Mouse (Mus musculus): Measurements from ENCODE around the gene Adprhl2. TPM values are rescaled to one million over a fixed set of nuclear protein-coding genes. Genes with fewer than 3 reads are reported as not detected.

The Adprhl2 gene
- polyA plus RNA-seq, 1 experiment from 2014 or later, result 86.1 TPM

GRCm38 (mm10) chr4:126306058-126306457 lies 15.4 kb downstream of the Adprhl2 start:
- Histone ChIP-seq H3K4me1 (replicated peaks) (peaks cover 19% of the 10 kb centered on the region), H3K4me2 (no peak overlapping the region), H3K27ac (replicated peaks) (no peak overlapping the region), H3K4me3 (no peak overlapping the region), H3K9ac (no peak overlapping the region), H3K9me3 (no peaks in the 10 kb centered on the region), H3K36me3 (no peaks in the 10 kb centered on the region), H3K27me3 (peaks cover 29% of the 10 kb centered on the region)
- no peak for ATAC-seq (ENCODE audit: low FRiP score, low read depth)
- WGBS, result 91% methylated on average over 6 of the region's 6 CpGs

DNA sequence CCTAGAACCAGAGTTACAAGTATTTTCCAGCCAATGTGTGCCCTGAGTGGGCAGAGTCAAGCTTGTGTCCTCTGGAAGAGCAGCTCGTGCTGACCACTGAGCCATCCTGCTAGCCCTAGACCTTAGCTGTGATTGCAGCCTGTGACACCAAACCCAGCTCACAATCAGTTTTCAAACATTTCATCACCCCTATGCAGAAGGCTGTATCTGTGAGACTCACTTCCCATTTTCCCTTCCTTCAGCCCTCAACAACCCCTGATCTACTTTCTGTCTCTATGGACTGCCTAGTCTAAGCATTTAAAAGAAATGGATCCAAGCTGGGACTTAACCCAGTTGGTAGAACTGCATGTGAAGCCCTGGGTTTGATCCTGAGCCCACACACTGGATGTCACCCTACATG lies 16.1 kb downstream of the Adprhl2 start:
- peaks cover 36% of the 10 kb centered on the region for H3K27me3 ChIP-seq
- 94% methylated on average over 1 of the region's 1 CpGs for WGBS

GRCm38 (mm10) chr4:126303877-126304276 lies 17.6 kb downstream of the Adprhl2 start:
- no peak overlapping the region for H3K4me3 ChIP-seq
- H3K9ac ChIP-seq, result no peak overlapping the region
- H3K4me1 ChIP-seq (replicated peaks), result peaks cover 17% of the 10 kb centered on the region
- H3K9me3 ChIP-seq, result no peaks in the 10 kb centered on the region
- H3K27ac ChIP-seq (replicated peaks), result no peak overlapping the region
- ATAC-seq (ENCODE audit: low FRiP score, low read depth), result no peak
- H3K36me3 ChIP-seq, result no peaks in the 10 kb centered on the region
- WGBS, result 57% methylated on average over 4 of the region's 4 CpGs
- peaks cover 51% of the 10 kb centered on the region for H3K27me3 ChIP-seq
- H3K4me2 ChIP-seq, result no peak overlapping the region

More for the DNA sequence above, 16.1 kb downstream of the Adprhl2 start:
- no peak for ATAC-seq (ENCODE audit: low FRiP score, low read depth)
- no peak overlapping the region for H3K4me3 ChIP-seq
- no peak overlapping the region for H3K9ac ChIP-seq
- no peaks in the 10 kb centered on the region for H3K9me3 ChIP-seq
- no peaks in the 10 kb centered on the region for H3K36me3 ChIP-seq
- H3K4me2 ChIP-seq, result no peak overlapping the region
- H3K4me1 ChIP-seq (replicated peaks), result peaks cover 24% of the 10 kb centered on the region
- H3K27ac ChIP-seq (replicated peaks), result no peak overlapping the region

DNA sequence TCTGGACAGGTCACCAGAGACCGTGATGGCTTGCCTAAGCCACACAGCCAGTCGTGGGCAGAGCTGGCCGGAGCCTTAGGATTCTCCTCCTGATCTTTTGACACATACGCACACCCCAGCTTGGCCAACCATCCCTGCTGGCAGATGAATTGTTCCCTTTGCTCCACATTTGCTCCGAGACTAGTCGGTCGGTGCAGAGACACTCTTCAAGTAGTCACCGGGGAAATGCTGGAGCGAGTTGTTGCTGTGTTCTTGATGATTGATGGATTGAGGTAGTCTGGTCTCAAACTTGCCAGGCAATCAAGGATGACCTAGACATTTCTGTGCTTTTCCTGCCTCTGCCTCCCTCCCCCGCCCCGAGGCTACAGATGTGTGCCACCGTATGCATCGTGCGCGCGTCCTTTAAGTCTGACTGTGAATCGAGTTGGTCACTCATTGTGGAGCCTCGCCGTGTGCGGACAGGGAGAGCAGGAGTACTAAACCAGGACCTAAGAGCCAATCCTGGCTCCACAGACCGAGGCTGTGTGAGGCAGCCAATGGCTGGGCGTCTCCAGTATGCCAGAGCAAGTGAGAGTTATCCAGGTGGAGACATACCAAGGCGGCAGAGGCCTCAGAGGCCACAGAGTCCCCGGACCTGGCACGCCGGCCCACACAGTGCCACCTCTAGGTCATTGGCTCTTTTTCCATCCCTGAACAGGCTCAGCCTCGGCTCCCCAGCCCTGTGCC lies 19.8 kb downstream of the Adprhl2 start:
- no peaks in the 10 kb centered on the region for H3K9me3 ChIP-seq
- H3K4me1 ChIP-seq (replicated peaks), result peaks cover 24% of the 10 kb centered on the region
- peaks cover 63% of the 10 kb centered on the region for H3K27me3 ChIP-seq
- H3K4me2 ChIP-seq, result peak overlapping the region; percentile 51
- no peaks in the 10 kb centered on the region for H3K36me3 ChIP-seq
- WGBS, result 3% methylated on average over 27 of the region's 27 CpGs
- 0 out of 2 replicates have a peak overlapping the region, but pooled peaks have one; percentile 18 for H3K9ac ChIP-seq
- ATAC-seq (ENCODE audit: low FRiP score, low read depth), result peak; percentile 46; the same call in 1 of the 2 replicates
- H3K4me3 ChIP-seq, result peak overlapping the region; percentile 24
- no peak overlapping the region for H3K27ac ChIP-seq (replicated peaks)

DNA sequence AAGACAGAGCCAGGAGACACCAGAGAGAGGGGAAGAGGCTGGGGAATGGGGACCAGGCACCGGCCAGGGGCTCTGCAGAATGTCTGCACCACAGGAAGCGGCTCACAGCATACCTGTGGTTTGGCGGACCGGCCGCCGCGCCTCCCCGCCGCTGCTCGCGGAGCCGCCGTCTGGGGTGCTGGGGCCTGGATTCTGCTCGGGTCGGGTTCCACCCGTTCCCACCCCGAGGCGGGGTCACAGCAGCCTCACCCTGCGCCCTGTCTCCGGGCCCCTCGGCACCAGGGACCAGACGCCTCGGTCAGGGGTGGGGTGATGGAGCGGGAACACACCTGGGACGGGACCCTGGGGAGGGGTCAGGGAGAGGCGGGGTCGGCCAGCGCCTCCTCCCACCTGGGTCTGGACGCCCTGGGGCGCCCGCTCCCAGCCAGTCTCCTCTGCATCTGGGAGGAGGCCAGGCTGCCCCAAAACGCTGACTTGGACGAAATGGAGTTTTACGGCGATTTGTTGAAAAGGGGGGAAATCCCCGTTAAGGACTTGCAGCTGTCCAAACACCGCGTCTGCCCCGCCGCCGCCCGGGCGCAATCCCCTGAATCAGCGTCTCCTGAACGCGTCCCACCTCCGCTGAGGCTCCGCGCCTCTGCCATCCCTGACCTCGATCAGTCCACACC lies 20.5 kb downstream of the Adprhl2 start:
- Histone ChIP-seq H3K9me3 (no peaks in the 10 kb centered on the region), H3K4me2 (peak overlapping the region; percentile 51), H3K27ac (replicated peaks) (no peak overlapping the region), H3K4me1 (replicated peaks) (peaks cover 30% of the 10 kb centered on the region), H3K27me3 (peaks cover 68% of the 10 kb centered on the region), H3K36me3 (no peaks in the 10 kb centered on the region), H3K9ac (0 out of 2 replicates have a peak overlapping the region, but pooled peaks have one; percentile 18), H3K4me3 (peak overlapping the region; percentile 24)
- 2% methylated on average over 50 of the region's 50 CpGs for WGBS
- no peak for ATAC-seq (ENCODE audit: low FRiP score, low read depth)

DNA sequence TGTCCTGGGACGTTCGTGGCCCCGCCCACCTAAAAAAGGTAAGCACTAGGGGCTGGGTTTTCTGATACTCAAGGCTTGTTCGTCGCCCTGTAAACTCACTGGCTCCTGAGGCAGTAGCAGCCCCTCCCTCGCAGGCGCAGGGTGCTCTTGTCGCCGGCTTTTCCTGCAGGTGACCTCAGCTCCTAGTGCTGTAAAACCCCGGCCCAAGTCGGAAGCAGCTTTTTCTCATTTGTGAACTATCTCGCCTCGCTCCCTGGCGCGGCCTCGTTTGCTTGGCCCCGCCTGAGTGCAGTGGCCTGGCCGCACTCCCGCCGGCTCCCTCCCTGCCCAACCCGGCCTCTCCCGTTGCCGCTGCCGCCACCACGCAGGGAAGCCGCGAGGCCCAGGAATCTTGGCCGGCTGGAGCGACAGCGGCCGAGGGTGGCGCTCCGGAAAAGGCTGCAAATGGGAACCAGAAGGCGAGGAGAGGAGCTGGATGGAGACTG lies 24.8 kb downstream of the Adprhl2 start:
- Histone ChIP-seq H3K4me1 (replicated peaks) (peaks cover 24% of the 10 kb centered on the region), H3K4me2 (peak overlapping the region; percentile 66), H3K9ac (peak overlapping the region; percentile 44), H3K27me3 (peaks cover 61% of the 10 kb centered on the region), H3K27ac (replicated peaks) (no peak overlapping the region), H3K9me3 (no peaks in the 10 kb centered on the region), H3K4me3 (peak overlapping the region; percentile 32), H3K36me3 (no peaks in the 10 kb centered on the region)
- ATAC-seq (ENCODE audit: low FRiP score, low read depth), result peak; percentile 47
- WGBS, result under 1% methylated on average over 34 of the region's 34 CpGs

GRCm38 (mm10) chr4:126295937-126296336 lies 25.6 kb downstream of the Adprhl2 start:
- 0 out of 2 replicates have a peak overlapping the region, but pooled peaks have one; percentile 66 for H3K4me2 ChIP-seq
- H3K36me3 ChIP-seq, result no peaks in the 10 kb centered on the region
- H3K27ac ChIP-seq (replicated peaks), result no peak overlapping the region
- H3K9me3 ChIP-seq, result no peaks in the 10 kb centered on the region
- H3K9ac ChIP-seq, result no peak overlapping the region
- 40% methylated on average over 4 of the region's 4 CpGs for WGBS
- peaks cover 54% of the 10 kb centered on the region for H3K27me3 ChIP-seq
- peaks cover 17% of the 10 kb centered on the region for H3K4me1 ChIP-seq (replicated peaks)
- H3K4me3 ChIP-seq, result no peak overlapping the region
- ATAC-seq (ENCODE audit: low FRiP score, low read depth), result no peak

DNA sequence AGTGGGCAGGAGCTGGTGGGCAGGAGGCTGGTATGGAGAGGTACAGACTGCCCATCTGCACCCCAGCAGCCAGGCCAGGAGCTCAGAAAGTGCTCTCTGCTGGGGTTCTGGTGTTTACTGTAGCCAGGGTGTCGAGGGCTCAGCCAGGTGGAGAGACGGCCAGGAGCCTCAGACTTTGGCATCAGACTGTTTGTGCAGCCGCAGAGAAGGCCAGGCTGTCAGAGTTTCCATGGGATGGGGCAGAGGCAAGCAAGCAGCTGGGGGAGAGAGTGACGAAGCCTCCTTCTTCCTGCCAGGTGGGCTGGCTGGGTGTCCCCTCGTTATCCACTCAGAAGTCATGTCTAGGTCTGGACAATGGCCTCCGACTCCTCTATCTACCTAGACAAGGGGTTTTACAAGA lies 26.4 kb downstream of the Adprhl2 start:
- H3K4me1 ChIP-seq (replicated peaks), result peaks cover 13% of the 10 kb centered on the region
- no peaks in the 10 kb centered on the region for H3K36me3 ChIP-seq
- no peak overlapping the region for H3K4me2 ChIP-seq
- no peak overlapping the region for H3K4me3 ChIP-seq
- H3K27ac ChIP-seq (replicated peaks), result no peak overlapping the region
- H3K27me3 ChIP-seq, result peaks cover 46% of the 10 kb centered on the region
- no peak overlapping the region for H3K9ac ChIP-seq
- H3K9me3 ChIP-seq, result no peaks in the 10 kb centered on the region
- WGBS, result 77% methylated on average over 6 of the region's 6 CpGs
- ATAC-seq (ENCODE audit: low FRiP score, low read depth), result no peak

- 36% methylated on average over 13 of the region's 13 CpGs for WGBS
- no peaks in the 10 kb centered on the region for H3K9me3 ChIP-seq
- no peak overlapping the region for H3K27ac ChIP-seq (replicated peaks)
- H3K36me3 ChIP-seq, result no peaks in the 10 kb centered on the region
- H3K4me1 ChIP-seq (replicated peaks), result peaks cover 19% of the 10 kb centered on the region
- no peak overlapping the region for H3K4me2 ChIP-seq
- no peak overlapping the region for H3K9ac ChIP-seq
- H3K4me3 ChIP-seq, result no peak overlapping the region
- no peak for ATAC-seq (ENCODE audit: low FRiP score, low read depth)
- peaks cover 49% of the 10 kb centered on the region for H3K27me3 ChIP-seq
These were observed 30.3 kb downstream of the Adprhl2 start for GRCm38 (mm10) chr4:126291196-126291595.

DNA sequence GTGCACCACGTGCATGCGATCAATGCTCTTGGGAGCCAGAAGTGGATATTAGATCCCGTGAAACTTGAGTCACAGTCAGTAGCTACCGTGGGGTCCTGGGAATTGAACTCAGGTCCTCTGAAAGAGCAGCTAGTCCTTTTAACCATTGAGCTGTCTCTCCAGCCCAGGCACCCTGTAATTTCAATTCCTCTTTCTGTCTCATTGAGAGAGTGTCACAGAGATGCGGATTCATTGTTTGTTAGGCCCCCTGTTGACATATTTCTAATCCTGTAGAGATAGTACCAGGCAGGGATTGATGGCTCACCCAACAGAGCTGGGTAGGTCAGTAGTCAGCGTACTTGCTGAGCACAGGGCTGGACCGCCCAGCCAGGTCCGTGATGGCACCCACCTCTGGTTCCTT lies 31.2 kb downstream of the Adprhl2 start:
- WGBS, result 79% methylated on average over 8 of the region's 8 CpGs
- Histone ChIP-seq H3K4me1 (replicated peaks) (peaks cover 18% of the 10 kb centered on the region), H3K36me3 (no peaks in the 10 kb centered on the region), H3K27ac (replicated peaks) (no peak overlapping the region), H3K4me2 (no peak overlapping the region), H3K9ac (no peak overlapping the region), H3K27me3 (peaks cover 47% of the 10 kb centered on the region), H3K4me3 (no peak overlapping the region), H3K9me3 (no peaks in the 10 kb centered on the region)
- no peak for ATAC-seq (ENCODE audit: low FRiP score, low read depth)

GRCm38 (mm10) chr4:126288085-126288666 lies 33.3 kb downstream of the Adprhl2 start:
- Histone ChIP-seq H3K27ac (replicated peaks) (no peak overlapping the region), H3K4me3 (no peak overlapping the region), H3K4me1 (replicated peaks) (peaks cover 18% of the 10 kb centered on the region), H3K36me3 (no peaks in the 10 kb centered on the region), H3K9ac (no peak overlapping the region), H3K4me2 (peak overlapping the region; percentile 19; the same call in 1 of the 2 replicates), H3K27me3 (peaks cover 51% of the 10 kb centered on the region), H3K9me3 (no peaks in the 10 kb centered on the region)
- no peak for ATAC-seq (ENCODE audit: low FRiP score, low read depth)
- WGBS, result 40% methylated on average over 17 of the region's 17 CpGs

Measured in hindbrain, embryonic 15.5 days (tissue).